Mouse (Mus musculus) heart, postnatal 10 days (tissue): ENCODE results near the gene Rps15. TPM values are rescaled to one million over a fixed set of nuclear protein-coding genes. Genes with fewer than 3 reads are reported as not detected.
A peak's percentile ranks its signal among the peaks of the same experiment; 100 is the strongest.

ENCODE experiments used
- DNase-seq, 2 experiments: peaks; one replicate each; pipeline ENCODE4 v3.0.0; 2021
- intact Hi-C: fragments of 180-260 bp; cut with DNase I; formaldehyde crosslinking; loops from one replicate; pipeline ENCODE4 v1.15.1; 2025
- microRNA-seq, 2 experiments: library from miRNA; unstranded; fragments of <30 nt; microRNA quantifications; one replicate each; pipeline ENCODE4 v1.2.0; 2022
- total RNA-seq, 2 experiments: library from RNA; stranded (reverse); gene quantifications; 2 replicates each; pipeline ENCODE4 v1.2.3; 2021

Rps15 gene
- total RNA-seq, 2 experiments from 2014 or later, result 859 to 871 TPM

GRCm38 (mm10) chr10:80331636-80332524 is 39.6 kb downstream of the Rps15 start:
- intact Hi-C loops, result no loop called here
- no peak for DNase-seq

- no peak for DNase-seq
These were observed 40.3 kb downstream of the Rps15 start for GRCm38 (mm10) chr10:80332525-80332989.

GRCm38 (mm10) chr10:80336263-80336662 is 44.0 kb downstream of the Rps15 start:
- intact Hi-C loops, result no loop called here
- DNase-seq, result no peak

More at GRCm38 (mm10) chr10:80332525-80332989, 40.3 kb downstream of the Rps15 start:
- intact Hi-C loops, result no loop called here

GRCm38 (mm10) chr10:80339941-80340750 is 47.9 kb downstream of the Rps15 start:
- intact Hi-C loops, result loop anchor here (1.0 to 10.0 kb wide), 2 partner anchors 34 to 165 kb away; partner anchors contain the start of genes 1600002K03Rik and Efna2
- peak; percentile 88 to 94 for DNase-seq

- DNase-seq, result no peak
- intact Hi-C loops, result loop anchor here (10.0 kb wide), 1 partner anchor 166 kb away; the partner anchor contains the start of genes 1600002K03Rik and Efna2
These were observed 48.8 kb downstream of the Rps15 start for GRCm38 (mm10) chr10:80341026-80341425.

- no peak for DNase-seq
- intact Hi-C loops, result loop anchor here (10.0 kb wide), 1 partner anchor 167 kb away; the partner anchor contains the start of genes 1600002K03Rik and Efna2
These were observed 49.4 kb downstream of the Rps15 start for GRCm38 (mm10) chr10:80341491-80342304.

GRCm38 (mm10) chr10:80342305-80342748 is 50.1 kb downstream of the Rps15 start:
- DNase-seq, result no peak
- intact Hi-C loops, result loop anchor here (10.0 kb wide), 1 partner anchor 168 kb away; the partner anchor contains the start of genes 1600002K03Rik and Efna2

- intact Hi-C loops, result loop anchor here (10.0 kb wide), 1 partner anchor 168 kb away; the partner anchor contains the start of genes 1600002K03Rik and Efna2
- DNase-seq, result peak; percentile 53 to 62
These were observed 50.6 kb downstream of the Rps15 start for GRCm38 (mm10) chr10:80342749-80343424.

- no peak for DNase-seq
- intact Hi-C loops, result loop anchor here (10.0 kb wide), 1 partner anchor 169 kb away; the partner anchor contains the start of genes 1600002K03Rik and Efna2
These were observed 51.2 kb downstream of the Rps15 start for GRCm38 (mm10) chr10:80343425-80343895.

Small RNAs within 50 kb of the gene (microRNA-seq; reads per million reads assigned to microRNA genes)
- gene Mir6911, result 0.70 to 1.9 reads per million in 2 experiments

Other genes with a start within 250 kb of the Rps15 start
- gene Gpx4, start 245.3 kb upstream of the Rps15 start, total RNA-seq, result 100 to 1,000 TPM; 551 to 562 TPM
- gene Sbno2, start 186.9 kb upstream of the Rps15 start, total RNA-seq, result 10 to 100 TPM; 15.1 to 17.6 TPM
- gene Stk11, start 176.7 kb upstream of the Rps15 start, total RNA-seq, result 100 to 1,000 TPM; 110 to 112 TPM
- 1,000 to 10,000 TPM; 1,058 to 1,125 TPM for gene Atp5d, start 153.8 kb upstream of the Rps15 start, total RNA-seq
- 1 to 10 TPM; 3.2 to 4.1 TPM for gene Cbarp, start 151.6 kb upstream of the Rps15 start, total RNA-seq
- gene Midn, start 144.2 kb upstream of the Rps15 start, total RNA-seq, result 100 to 1,000 TPM; 132 to 190 TPM
- gene Cirbp, start 126.5 kb upstream of the Rps15 start, total RNA-seq, result 100 to 1,000 TPM; 113 to 134 TPM
- gene 1600002K03Rik, start 119.5 kb upstream of the Rps15 start, total RNA-seq, result 1 to 10 TPM; 3.1 to 3.4 TPM
- 1 to 10 TPM; 1.4 to 1.7 TPM for gene Efna2, start 113.0 kb upstream of the Rps15 start, total RNA-seq
- gene Mum1, start 66.0 kb upstream of the Rps15 start, total RNA-seq, result 10 to 100 TPM; 20.3 to 23.1 TPM
- gene Ndufs7, start 43.3 kb upstream of the Rps15 start, total RNA-seq, result 100 to 1,000 TPM; 609 to 639 TPM
- gene Gamt, start 31.4 kb upstream of the Rps15 start, total RNA-seq, result 10 to 100 TPM; 19.3 to 21.3 TPM
- 10 to 100 TPM; 86.4 to 95.4 TPM for gene Dazap1, start 31.0 kb upstream of the Rps15 start, total RNA-seq
- 1 to 10 TPM; 4.7 to 5.0 TPM for gene Apc2, start 3.5 kb downstream of the Rps15 start, total RNA-seq
- gene 2310011J03Rik, start 28.1 kb downstream of the Rps15 start, total RNA-seq, result 10 to 100 TPM; 15.3 to 17.9 TPM
- 1 to 10 TPM; 1.7 to 1.8 TPM for gene Pcsk4, start 37.0 kb downstream of the Rps15 start, total RNA-seq
- gene Reep6, start 37.5 kb downstream of the Rps15 start, total RNA-seq, result 1 to 10 TPM; 2.2 to 2.4 TPM
- gene Adamtsl5, start 56.0 kb downstream of the Rps15 start, total RNA-seq, result 10 to 100 TPM; 36.9 to 42.9 TPM
- gene Plk5, start 64.0 kb downstream of the Rps15 start, total RNA-seq, result under 1 TPM in 1 of 2 experiments, not detected in 1; 0.25 TPM
- gene Mex3d, start 95.2 kb downstream of the Rps15 start, total RNA-seq, result 10 to 100 TPM; 12.7 to 16.1 TPM
- gene Mbd3, start 107.1 kb downstream of the Rps15 start, total RNA-seq, result 100 to 1,000 TPM; 102 to 105 TPM
- 1,000 to 10,000 TPM; 1,658 to 1,691 TPM for gene Uqcr11, start 114.4 kb downstream of the Rps15 start, total RNA-seq
- gene Tcf3, start 141.2 kb downstream of the Rps15 start, total RNA-seq, result 10 to 100 TPM; 40.3 to 51.8 TPM
- gene Onecut3, start 202.4 kb downstream of the Rps15 start, total RNA-seq, result not detected
- not detected for gene Atp8b3, start 246.7 kb downstream of the Rps15 start, total RNA-seq